Mouse (Mus musculus): ENCODE data around the gene Gm21969.

Gene Gm21969

DNA sequence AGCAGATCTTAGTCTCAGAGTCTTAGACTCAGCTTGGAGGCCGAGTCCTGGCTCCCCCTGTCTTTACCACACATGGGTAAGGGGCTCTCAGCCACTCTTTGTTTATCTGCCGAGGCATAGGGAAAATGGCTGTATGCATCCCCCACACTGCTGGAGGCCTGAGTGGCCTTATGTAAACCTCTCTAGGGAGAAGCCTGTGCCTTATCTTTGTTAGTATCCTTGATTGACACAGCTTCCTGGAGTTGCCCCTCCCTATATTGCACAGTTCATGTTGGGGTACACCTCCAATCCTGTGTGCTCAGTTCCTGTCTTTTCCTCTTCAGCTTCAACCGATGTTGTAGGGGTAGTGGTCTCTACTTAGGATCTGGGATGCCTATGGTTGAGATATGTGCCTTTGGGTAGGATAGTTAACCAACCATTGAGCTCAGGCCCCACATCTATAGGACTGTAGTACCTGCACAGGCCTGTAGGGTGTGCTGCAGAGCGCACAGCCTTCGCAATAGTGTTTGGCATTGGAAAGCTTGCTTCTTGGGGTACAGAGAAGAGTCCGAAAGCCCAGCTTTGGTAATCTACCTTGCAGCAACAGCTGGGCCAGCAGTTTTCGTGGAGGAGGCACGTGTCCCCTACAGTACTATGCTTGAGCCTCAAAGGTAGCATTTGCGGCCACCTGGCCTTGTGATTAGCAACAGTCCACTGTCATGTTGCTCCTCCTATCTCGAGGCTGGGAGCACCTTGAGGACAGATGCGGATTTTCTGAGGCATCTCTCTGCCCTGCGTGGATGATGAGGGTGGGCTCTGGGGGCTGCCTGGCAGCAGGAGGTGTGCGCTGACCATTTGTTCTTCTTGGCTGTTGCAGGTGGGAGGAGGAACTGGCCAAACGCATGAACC lies at the start of gene Gm21969:
TSS of gene Gm21969 (plus strand) at position 830 of the 888 bp plus-strand sequence.
- DNase-seq (ENCODE audit: low spot score in 2 of 2) = no peak

GRCm38 (mm10) chr4:139555235-139555634 lies 47.8 kb upstream of the Gm21969 start:
- no peak for DNase-seq (ENCODE audit: low spot score in 2 of 2)

DNA sequence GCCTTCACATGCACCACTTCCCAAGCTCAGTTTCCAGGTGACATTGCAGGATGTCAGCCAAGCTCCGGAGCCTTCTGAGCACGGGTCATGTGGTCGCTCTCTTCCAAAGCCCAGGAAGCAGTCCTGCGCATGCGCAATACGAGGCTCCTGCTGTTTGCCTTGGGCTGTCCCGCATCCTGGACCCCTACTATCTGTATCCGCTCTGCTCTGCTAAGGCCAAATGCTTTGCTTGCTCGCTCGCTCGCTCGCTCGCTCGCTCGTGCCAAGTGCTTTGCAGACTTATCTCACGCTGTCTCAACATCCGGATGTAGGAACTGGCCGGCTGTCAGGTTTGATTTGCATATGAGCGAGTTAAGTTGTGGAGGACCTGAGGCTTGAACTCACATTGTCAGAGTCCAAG lies 47.0 kb upstream of the Gm21969 start:
- DNase-seq (ENCODE audit: low spot score in 2 of 2) = no peak

DNA sequence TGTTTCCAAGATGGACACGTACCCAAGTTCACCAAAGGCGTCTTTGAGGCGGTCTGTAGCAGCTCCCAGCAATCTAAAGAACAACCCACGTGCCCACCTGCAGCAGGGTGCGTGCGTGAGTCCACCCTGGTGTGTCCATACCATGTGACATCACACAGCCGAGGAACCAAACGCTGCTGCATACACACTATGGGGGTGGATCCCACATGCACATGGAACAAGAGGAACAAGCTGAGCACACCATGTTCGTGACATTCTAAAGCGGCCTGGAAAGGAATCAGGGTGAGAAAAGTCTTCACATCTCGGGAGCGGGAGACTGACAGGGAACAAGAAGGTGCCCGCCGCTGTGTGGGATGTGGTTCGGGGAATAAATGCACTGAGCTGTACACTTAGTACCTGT lies 34.6 kb upstream of the Gm21969 start:
- no peak for DNase-seq (ENCODE audit: low spot score in 2 of 2)

DNA sequence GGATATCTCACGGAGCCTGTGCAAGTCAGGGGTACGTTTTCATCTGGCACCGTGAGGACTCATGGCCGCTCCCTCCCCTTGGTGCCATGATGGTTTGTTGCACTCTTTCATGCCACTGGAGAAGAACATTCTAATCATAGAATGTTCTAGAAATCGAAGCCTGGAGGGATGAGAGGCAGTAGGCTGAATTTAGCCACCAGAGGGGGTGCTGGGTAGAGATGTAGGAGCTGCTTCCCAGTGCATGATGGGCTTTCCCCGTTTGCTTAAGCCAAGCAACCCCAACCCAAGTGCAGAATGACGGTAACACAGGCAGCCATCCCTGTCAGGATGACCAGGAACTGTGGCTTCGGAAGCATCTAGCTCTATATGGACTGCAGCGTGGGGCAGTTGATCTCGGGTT lies 32.2 kb upstream of the Gm21969 start:
- DNase-seq (ENCODE audit: low spot score in 2 of 2) = no peak

DNA sequence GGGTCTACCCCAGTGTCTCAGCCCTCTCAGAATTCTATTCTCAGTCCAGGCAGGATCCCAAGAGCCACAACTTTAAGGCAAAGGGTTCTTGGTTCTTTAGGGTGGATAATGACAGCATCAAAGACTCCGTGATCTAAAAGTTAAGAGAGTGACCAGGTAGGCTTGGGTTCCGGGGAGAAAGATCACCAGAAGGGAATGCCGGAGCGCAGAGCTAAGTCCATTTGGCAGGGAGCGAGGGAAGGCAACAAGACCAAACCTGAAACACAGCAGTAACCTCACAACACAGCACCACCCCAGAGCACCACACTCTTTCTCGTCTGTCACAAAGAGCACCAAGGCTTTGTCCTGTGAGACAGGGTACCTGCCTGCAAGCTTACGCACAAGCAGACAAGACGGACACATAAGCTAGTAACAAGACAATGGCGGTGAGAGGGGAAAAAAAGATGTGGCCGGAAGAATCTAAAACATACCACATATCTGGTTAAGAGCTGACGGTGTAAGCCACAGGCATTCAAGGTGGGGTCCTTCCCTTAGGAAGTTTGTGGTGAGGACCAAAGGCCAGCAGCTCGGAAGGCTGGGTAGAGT lies 30.0 kb upstream of the Gm21969 start:
- DNase-seq (ENCODE audit: low spot score in 2 of 2) = no peak

DNA sequence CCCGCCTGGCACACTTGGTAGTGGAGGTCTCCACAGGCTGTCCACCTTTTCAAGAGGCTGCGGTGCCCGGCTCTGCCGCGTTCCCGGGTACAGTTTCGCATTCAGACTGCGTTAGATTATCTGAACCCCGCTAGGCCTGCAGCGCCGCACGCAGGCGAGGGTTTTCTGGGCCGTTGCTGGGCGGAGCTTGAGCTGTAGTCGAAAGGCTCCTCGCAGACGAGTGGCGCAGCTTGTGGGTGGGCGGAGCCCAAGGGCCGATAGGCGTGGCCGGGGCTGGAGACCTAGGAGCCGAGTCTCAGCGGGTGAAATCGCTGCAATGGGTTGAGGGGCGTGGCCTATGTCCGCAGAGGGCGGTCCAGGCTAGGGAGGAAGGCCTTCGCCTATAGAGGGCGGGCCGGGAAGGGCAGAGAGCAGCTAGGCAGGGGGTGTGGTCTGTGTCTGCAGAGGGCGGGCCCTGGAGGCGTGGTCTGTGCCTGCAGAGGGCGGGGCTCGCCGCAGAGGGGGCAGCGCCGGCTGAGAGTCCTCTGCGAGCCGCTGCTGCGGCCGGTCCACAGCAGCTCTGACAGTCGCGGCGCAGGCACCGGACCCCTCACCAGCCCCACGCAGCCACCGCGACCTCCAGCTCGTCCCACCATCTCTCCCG lies 28.7 kb upstream of the Gm21969 start:
- DNase-seq (ENCODE audit: low spot score in 2 of 2) = peak; percentile 96 to 98

GRCm38 (mm10) chr4:139574799-139575672 lies 27.9 kb upstream of the Gm21969 start:
- DNase-seq (ENCODE audit: low spot score in 2 of 2) = peak in 1 of 2 experiments; percentile 55

DNA sequence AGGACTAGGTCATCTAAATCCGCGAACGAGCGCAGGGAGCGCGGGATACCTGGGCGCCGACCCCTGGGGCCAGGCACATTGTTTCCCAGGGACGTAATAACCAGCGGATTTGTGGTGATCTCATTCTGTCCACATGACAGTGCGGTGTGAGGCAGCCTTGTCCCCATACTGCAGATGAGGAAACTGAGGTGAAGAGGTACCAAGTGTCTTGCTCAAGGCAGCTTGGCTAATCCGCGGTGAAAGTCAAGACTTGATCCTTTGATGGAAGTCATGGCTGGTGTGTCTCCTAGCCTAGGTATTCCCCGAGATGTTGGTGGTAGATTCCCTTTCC lies 27.3 kb upstream of the Gm21969 start:
- no peak for DNase-seq (ENCODE audit: low spot score in 2 of 2)

DNA sequence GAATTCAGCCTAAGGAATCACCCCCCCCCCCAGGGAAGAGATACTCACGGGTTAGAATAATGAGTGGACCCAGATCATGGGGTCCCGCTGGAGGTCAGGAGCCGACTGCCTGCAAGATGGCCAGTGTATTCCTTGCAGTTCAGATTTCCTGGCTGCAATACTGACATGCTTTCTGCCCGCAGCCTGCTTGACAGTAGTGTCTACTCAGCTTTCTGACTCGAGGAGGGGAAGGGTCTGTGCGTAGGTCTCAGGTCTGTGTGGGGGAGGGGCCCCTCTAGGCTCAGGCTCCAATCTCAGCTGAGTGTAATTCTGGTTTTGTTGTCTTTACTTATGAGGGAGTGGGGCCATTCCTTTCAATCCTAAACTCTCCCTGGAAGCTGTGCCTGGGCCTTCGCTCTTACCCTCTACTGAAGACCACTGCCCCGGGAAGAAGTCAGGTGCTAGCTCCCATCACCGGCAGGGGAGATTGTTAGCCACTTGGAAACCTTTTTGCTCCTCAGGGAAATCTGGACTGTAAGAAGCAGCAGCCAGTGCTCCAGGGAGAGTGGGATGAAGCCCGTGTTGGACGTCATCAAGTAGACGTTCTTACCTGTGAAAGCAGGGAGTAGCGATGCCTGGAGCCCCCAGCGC lies 26.6 kb upstream of the Gm21969 start:
- no peak for DNase-seq (ENCODE audit: low spot score in 2 of 2)

DNA sequence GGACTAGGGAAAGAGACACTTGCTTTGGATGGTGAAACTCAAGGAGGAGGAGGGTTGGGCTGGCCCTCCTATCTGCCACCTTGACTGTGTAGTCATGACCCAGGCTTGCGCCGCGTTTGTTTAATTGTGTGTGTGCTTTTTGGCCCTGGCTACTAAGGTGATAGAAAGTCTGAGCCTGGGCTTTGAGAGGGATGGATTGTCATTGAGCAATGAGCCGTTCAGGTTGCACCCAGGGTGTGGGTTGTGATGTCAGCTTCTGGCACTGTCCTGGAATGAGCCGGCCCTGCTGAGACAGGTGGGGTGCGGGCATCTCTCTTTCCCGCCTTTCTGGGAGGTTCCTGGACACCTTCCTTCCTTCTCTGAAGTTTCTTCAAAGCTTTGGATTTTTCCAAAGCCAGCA lies 26.0 kb upstream of the Gm21969 start:
- DNase-seq (ENCODE audit: low spot score in 2 of 2) = no peak

- no peak for DNase-seq (ENCODE audit: low spot score in 2 of 2)
These were observed 24.6 kb upstream of the Gm21969 start for GRCm38 (mm10) chr4:139578389-139578788.

DNA sequence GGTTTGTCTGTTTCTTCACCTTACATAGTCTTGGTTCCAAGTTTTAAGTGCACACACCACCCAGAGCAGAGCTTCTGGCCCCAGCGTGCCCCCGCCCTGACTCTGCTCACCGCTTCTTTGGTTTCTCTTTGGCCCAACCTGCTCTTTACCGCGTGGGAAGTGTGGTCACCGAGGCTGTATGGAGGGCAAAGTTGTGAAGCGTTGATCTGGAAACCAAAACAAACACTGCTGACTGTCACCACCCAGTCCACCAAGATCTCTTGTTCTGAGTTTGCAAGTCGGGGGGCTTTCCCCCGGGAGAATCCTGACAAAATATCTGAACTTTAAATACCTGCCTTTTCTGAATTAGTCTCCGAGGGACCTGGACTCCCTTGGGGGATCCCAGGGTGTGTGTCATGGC lies 24.0 kb upstream of the Gm21969 start:
- DNase-seq (ENCODE audit: low spot score in 2 of 2) = no peak

- no peak for DNase-seq (ENCODE audit: low spot score in 2 of 2)
These were observed 23.5 kb upstream of the Gm21969 start for GRCm38 (mm10) chr4:139579466-139579865.

DNA sequence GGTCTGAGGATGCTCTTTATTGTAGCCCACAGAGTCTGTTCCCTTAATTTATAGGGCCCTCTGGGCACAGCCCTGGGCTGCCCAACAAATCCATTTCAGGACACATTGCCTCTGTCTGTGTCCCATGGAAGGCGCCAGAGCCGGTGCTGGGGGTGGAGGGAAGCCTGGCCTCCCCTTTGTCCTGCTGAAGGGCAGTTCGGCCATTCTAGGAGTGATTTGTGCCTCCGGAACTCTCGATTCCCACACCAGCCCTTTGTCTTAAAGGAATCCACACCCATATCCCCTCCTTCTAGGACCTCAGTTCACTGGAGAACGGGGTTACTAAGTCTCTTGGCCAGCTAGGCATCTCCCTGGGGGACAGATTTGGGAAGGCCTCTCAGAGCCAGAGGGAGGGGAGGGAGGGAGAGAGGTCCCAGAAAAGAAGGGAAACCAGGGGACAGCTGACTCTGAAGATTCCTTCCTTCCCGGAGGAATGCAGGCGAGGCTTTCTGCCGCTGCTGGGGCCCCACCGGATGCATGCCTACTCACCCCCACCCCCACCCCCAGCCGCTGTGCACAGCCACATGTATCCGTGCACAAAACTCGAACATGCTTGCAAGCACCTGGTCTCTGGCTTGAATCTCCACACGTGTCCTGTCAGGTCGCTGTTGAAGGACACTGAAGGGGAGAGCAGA lies 22.2 kb upstream of the Gm21969 start:
- DNase-seq (ENCODE audit: low spot score in 2 of 2) = no peak

DNA sequence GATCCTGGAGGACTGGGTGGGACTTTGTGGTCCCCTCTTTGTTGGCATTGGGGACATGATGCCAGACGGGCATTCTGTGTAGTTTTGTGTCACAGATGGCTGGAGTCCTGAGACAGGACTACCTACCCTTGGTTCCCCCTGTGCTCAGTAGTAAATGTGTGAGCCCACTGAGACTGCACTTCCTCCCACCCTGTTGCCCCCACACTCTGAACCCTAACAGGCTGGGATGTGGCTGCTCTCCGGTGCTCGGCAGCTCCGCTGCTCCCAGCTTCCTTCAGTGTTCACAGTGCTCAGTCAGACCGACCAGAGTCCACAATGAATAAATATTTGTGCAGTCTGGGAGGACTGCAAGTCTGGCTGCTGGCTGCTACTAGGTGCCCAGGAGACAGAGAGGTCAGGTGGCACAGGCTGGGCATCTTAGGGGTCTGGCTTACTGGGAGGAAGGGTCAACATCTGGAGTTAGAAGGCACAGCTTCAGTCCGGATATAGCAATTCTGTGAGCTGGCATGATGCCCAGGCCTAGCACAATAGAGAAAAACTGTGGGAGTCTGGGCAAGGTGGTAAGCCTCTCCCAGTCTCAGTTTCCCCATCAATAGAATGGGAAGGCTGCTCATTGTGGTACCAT lies 21.4 kb upstream of the Gm21969 start:
- DNase-seq (ENCODE audit: low spot score in 2 of 2) = no peak

DNA sequence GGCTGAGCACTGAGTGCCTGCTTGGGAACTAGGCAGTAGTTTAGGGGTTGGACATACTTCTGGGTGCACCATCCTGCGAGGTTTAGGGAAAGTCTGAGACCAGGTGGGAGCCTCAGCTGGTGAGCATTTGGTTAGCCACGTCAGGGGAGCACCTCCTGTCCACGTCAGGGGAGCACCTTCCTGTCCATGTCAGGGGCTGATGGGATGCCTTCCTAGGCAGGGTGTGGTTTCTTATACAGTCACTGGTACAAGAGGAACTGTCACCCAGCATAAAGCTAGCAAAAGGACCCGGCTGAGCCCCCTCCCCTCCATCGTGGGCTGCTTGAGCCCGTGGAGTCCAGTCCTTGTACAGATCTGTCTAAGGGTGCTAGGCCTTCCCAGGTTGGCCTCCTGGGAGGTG lies 20.6 kb upstream of the Gm21969 start:
- no peak for DNase-seq (ENCODE audit: low spot score in 2 of 2)

- no peak for DNase-seq (ENCODE audit: low spot score in 2 of 2)
These were observed 20.1 kb upstream of the Gm21969 start for GRCm38 (mm10) chr4:139582903-139583302.

GRCm38 (mm10) chr4:139583629-139584245 lies 19.2 kb upstream of the Gm21969 start:
- DNase-seq (ENCODE audit: low spot score in 2 of 2) = no peak

DNA sequence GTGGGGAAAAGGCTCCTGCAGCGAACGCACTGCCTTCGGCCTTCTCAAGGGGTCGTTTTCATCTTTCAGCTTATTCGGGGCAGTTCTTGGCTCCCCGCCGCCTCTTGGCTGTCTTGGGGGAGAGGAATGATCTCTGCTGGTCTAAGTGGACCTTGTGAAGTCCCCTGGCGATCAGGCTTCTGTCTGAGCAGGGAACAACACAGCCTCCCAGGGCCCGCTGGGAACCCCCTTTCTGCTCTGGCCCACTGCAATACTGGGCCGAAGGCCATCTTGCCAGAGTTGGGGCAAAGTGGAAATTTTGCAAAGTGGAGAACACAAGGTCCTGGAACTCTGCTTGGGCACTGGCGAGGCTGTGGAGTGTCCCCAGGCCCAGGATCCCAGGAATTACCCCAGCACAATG lies 18.3 kb upstream of the Gm21969 start:
- DNase-seq (ENCODE audit: low spot score in 2 of 2) = no peak

Data from frontal cortex, postnatal 10 days (tissue).